Mouse (Mus musculus) brain, embryonic 14.5 days (tissue): Measurements from ENCODE around the gene Nat8f1. TPM values are rescaled to one million over a fixed set of nuclear protein-coding genes. Genes with fewer than 3 reads are reported as not detected.
A peak's percentile ranks its signal among the peaks of the same experiment; 100 is the strongest.
"Not testable (repeated sequence)": the region's sequence is repeated elsewhere in the genome, so short reads cannot be mapped to it uniquely, and the experiment has no call there.

Experiments
- DNase-seq: peaks from one replicate; pipeline ENCODE4 v3.0.0-alpha.2; 2011; ENCODE audit warnings: low read depth
- CTCF ChIP-seq: fragments of 200-500 bp; IDR thresholded peaks from 2 replicates; pipeline ENCODE4 v1.5.1; 2012; ENCODE audit warnings: inconsistent platforms, mild to moderate bottlenecking, moderate library complexity, borderline replicate concordance; ENCODE audit not compliant: insufficient read depth, insufficient read length; ENCODE audit errors: extremely low read depth
- POLR2A ChIP-seq: fragments of 200-500 bp; IDR thresholded peaks from 2 replicates; pipeline ENCODE4 v1.6.1; 2012; ENCODE audit warnings: mild to moderate bottlenecking, inconsistent platforms, borderline replicate concordance; ENCODE audit not compliant: poor library complexity, insufficient read depth, insufficient read length, severe bottlenecking; ENCODE audit errors: extremely low read depth
- polyA plus RNA-seq: library from polyadenylated mRNA; depleted of rRNA; stranded (reverse); fragments of >200 nt; gene quantifications from 2 replicates; pipeline ENCODE4 v1.2.3, GENCODE M21; 2012

Nat8f1 gene
- polyA plus RNA-seq, 1 experiment: 17.1 TPM

DNA sequence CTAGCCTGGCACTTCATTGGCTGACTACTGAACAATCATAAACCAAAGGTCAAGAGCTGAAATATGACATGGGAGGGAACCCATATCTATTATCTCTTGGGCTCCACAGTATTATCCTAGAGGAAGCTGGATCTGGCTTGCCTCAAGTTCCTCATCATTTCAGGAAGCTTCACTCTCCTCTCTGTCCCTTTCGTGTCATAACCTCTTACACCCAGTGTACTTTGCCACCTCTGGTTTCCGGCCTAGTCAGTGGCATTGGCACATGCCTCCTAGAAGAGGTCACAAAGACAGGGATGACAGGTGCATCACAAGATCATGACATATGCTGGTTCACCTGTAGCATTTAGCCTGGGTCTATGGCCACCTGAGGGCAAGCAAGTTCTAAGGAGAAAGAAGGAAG, 13.2 kb downstream of the Nat8f1 start:
- TF ChIP-seq CTCF: no peak
- TF ChIP-seq POLR2A: no peak
- no peak for DNase-seq

DNA sequence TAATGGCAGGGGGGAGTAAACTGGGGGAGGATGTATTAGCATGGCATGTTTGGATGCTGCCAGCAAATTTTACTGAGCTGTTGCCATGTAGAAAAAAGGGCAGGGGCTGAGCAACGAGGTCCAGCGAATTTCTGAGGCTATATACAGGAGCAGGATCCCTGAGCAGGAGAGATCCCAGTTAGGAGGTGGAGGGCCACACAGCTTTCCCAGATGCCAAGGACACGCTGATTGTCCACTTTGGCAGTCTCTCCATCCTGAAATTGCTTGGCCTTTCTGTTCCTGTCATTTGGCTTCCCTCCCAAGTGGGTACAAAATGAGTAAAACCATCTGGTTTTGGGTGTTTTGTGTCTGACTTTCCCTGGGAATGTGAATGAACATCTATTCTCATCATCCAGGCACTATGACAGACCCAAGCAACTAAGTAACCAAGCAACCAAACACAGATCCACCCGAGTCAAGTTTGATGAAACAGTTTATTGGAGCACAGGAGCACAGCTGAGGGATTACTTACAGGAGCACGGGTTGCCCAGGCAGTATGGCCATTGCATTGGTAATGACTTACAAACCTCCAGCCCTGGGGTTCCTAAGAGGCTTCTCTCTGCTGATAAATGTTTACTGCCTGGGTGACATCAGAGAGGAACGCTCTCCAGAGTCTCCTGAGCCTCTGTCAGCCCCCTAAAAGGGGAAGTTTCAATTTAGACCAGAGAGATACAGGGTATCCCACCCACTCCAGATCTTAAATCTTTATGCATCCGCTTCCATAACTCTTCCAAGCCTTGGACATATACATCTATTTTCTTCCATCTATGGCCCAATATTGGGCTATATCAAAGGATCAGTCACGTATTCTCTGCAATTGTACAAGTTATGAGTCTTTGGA, 16.7 kb downstream of the Nat8f1 start:
- DNase-seq: peak; percentile 9

DNA sequence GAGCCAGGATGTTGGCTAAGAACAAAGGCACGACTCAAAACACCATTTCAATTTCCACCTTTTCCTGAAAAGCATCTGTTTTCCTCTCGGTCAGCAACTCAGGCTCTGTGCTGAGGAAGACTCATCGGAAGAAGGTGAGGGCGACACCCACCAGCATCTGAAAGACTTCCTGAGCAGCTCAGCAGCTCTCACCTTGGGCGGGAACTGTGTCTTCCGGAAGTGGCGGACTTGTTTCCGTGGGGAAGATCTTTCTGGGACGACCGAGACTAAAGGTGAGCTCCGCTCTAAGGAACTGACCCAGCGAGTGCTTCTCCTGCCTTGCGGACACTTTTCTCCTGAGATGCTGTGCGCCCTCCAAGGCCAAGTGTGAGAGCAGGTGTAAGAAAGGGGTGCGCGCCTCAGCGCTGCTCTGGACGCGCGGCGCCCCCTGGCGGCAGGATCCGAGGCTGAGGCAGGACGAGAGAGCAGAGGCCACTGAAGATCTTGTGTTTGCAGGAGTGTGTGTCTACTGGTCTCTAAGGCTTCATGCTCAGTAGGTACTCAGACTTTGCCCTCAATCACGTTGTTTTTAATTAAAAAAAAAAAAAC, 20.3 kb downstream of the Nat8f1 start:
- TF ChIP-seq CTCF: peak; percentile 39; the same call in 1 of the 2 replicates
- DNase-seq: not testable (repeated sequence)

DNA sequence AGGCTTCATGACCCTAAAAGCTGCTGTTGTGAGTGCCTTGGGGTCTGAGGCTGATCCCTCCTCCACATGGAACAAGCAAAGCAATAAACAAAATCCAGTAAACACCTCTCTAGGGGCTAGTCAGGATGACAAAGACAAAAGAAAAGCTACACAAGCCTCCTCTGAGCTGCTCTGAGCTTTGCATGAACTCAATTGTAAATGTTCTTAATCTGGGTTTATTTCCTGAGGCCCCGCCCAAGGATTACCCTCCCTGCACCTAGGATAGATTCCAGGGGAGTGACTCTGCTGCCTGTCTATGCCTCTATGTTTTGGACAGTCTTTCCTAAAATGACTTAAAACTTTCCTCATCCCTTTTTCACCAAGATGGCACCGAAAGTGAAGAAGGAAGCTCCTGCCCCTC, 26.5 kb downstream of the Nat8f1 start:
- no peak for DNase-seq
- TF ChIP-seq POLR2A: no peak

DNA sequence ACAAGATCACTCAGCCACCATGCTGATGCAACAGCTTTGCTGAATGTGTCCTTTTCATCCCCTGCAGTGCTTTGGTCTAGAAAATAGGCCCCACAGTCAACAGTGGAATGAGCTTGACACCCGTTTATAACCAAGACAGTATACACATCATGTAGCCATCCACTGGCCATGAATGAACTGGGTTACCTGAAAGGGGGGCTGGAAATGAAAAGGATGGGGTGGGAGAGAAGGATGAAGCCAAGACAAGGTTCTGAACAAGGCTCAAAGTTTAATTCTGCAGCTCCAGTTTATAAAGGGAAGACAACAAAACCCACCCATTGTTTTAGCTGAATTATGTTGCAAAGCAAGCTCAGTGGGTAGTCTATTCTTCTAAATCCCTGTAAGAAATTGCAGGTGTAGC, 31.2 kb downstream of the Nat8f1 start:
- no peak for TF ChIP-seq CTCF

DNA sequence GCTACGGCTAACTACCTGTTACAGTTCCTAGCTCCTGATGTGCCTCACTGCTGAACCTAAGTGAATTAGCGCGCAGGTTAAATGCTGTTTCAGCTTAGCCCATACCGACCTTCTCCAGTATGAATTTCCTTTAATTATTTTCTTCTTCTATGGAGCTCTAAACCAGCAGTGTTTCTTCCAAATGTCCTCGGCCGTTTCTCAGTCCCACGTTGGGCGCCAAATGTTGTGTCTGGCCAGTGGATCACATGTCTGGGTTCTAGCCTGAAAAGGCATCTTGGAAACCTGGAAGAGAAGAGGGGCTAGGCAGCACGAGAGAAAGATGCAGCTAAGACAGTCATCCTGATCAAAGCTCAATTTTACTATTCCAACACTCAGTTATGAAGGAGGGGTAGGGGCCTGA, 32.2 kb downstream of the Nat8f1 start:
- DNase-seq: not testable (repeated sequence)

More for the DNA sequence above, 31.2 kb downstream of the Nat8f1 start:
- no peak for DNase-seq

DNA sequence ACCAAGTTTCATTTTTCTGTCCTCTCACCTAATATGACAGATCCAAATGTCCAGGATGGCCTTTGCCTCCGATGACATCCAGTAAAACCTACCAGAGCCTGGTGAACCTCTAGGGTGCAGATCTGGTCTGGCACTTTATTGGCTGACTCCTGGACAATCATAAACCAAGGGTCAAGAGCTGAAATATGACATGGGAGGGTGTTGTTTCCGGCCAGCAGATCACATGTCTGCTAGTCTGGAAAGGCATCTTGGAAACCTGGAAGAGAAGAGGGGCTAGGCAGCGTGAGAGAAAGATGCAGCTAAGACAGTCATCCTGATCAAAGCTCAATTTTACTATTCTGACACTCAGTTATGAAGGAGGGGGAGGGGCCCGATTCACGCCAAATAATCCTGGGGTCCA, 46.5 kb downstream of the Nat8f1 start, which contains the start of gene Nat8f2:
TSS of gene Nat8f2 (minus strand) at position 153 of the 400 bp plus-strand sequence.
- not testable (repeated sequence) for DNase-seq

DNA sequence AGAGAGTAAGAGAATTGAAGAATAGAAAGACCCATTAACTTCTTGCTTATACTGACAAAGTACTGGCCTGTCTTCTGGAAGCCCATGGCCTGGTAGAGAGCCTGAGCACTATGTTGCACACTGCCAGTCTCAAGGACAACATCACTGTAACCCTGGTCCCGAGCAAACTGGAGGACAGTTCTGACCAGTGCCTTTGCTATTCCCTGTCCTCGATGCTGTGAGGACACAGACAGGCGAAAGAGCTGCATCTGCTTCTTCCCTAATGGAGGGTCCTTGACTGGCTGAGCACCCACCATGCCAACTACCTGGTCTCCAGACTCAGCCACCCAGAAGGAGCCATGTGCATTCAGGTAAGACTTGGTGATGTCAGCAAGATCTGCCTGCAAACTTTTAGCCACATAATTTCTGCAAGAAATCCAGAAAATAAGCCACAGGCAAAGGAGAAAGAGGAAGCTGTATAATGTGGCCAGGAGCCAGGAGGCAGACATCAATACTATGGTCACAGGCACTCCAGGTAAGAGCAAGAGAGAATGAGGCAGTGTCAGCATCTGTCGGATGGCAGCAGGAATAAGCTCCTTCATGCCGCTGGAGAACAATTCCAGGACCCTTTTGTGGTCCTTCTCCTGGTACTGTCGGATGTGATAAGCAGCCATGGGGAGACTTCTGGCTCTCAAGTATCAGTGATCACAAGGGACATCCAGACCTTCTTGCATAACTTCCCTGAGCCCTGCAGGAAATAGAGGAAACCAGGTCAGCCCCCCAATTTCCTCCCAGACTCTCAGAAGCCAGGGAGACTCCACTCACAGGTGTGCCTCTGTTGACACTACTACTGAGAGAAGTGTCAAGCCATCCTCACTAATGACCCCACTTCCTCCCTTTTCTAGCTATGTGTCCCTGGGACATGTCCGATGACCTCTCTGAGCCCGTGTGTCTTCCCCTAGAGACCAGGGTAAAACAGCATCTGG, 47.5 kb downstream of the Nat8f1 start:
- DNase-seq: no peak
- no peak for TF ChIP-seq CTCF
- TF ChIP-seq POLR2A: no peak

DNA sequence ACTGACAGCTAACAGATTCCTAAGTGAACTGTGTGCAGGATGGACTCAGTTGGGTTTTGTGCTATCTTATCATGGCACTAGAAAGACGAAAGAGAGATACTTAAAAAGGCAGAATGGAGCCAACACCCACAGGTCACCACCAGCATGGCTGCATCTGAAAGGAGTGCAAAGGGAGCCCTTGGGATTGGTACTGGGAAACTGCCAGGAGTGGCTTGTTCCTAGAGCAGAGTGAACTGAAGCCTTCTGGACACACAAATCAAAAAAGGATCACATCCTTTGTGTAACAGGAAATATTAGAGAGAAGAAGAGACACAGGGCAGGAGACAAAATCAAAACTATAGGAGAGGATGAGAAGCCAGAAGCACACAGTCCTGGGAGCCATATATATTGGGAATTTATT, 48.5 kb downstream of the Nat8f1 start:
- DNase-seq: not testable (repeated sequence)

DNA sequence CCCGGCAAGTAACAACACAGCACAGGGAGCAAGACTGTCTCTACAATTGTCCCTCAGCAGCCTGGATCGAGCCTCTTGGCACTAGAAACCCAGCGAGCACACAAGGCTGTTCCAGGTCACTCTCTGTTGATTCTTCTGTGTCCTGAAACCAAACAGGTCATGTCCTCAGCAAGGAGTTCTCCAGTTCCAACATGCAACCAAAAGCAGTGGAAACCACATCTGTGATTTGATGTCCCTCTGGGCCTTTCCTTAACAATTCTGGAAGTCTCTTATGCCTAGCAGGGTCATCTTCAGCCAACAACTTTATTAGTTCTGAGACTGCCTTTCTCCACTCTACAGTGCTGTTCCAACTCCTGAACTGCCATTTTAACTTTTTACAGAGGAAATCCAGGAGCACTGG, 49.3 kb downstream of the Nat8f1 start:
- not testable (repeated sequence) for DNase-seq

DNA sequence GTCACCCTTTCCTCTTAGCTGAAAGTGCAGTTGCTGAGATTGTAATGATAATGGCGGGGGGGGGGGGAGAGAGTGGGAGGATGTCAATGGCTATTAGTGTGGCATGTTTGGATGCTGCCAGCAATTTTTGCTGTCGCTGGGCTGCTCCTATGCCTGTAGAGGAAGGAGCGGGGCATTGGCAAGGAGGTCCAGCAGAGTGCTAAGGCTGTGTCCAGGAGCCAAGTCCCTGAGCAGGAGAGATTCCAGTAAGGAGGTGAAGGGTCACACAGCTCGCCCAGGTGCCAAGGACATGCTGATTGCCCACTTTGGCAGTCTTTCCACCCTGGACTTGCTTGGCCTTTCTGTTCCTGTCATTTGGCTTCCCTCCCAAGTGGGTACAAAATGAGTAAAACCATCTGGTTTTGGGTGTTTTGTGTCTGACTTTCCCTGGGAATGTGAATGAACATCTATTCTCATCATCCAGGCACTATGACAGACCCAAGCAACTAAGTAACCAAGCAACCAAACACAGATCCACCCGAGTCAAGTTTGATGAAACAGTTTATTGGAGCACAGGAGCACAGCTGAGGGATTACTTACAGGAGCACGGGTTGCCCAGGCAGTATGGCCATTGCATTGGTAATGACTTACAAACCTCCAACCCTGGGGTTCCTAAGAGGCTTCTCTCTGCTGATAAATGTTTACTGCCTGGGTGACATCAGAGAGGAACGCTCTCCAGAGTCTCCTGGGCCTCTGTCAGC, 50.4 kb downstream of the Nat8f1 start:
- peak; percentile 13 for DNase-seq

DNA sequence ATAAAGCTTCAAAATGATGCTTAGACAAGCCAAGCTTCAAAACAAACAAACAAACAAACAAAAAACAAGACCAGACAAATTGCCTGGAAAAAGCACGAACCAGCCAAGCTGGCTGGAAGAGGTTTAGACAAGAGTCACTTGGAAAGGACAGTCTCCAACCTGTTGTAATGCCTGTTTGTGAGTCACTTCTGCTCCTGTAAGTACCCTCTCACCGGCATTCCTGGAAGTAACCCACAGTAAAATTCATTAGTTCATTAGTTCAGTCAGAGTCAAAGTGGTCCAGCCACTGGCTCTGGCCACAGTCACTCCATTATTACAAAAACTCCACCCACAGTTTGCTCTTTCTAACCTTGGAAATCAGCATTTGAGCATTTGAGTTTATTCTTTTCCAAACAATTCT, 51.6 kb downstream of the Nat8f1 start:
- TF ChIP-seq CTCF (no peak), POLR2A (no peak)
- no peak for DNase-seq

DNA sequence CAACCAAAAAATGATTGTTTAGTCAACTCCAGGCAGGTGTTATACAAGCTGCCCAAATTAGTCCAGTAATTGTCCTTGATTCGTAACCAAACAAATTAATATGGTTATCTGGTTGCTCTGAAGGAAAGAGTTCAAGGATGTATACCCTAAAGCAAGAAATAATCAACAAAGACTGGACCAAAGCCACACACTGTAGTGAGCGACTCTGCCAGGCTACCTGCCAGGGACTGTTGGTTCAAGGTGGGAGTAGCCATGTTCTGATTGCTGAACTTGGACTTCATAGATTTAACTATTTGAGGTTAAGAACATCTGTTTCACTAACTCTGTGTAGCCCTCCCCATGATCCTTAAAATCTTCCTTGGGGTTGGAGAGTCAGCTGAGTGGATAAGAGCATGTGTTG, 52.4 kb downstream of the Nat8f1 start:
- no peak for DNase-seq
- no peak for TF ChIP-seq CTCF
